Mouse (Mus musculus): ENCODE data around the gene Aplnr.

DNA sequence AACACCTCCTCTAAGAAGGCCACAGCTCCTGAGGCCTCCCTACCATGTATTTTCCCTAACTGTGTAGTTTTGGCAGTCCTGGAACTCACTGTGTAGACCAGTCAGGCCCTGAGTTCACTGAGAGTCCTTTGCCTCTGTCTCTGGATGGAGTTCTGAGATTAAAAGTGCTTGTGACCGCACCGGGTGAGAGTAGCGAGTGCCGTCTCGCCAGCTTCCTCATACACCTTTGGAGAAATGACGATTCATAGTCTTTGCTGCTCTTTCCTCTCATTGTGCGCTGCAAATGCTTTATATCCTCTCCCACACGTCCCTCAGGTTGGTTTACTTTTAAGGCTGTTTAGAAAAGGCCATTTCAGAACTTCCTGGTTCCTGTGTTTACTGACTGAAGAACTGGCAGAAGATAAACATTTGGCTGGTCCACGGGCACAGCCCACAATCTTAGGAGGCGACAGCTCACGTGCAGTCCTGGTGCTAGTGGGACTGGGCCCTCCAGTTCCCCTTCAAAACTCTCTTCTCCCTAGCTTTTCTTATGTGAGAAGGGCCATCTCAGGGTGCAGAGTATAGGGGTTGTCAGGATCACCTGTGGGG is 30.5 kb upstream of the Aplnr start:
- TF ChIP-seq POLR2A (IDR thresholded peaks at IDR 0.05; ENCODE audit: extremely low read depth, insufficient read depth, low read length) (no peak), CTCF (IDR thresholded peaks at IDR 0.05; ENCODE audit: extremely low read depth, insufficient read depth, low read length) (no peak)
